Mouse (Mus musculus): ENCODE results near the gene Rmdn3. TPM values are rescaled to one million over a fixed set of nuclear protein-coding genes. Genes with fewer than 3 reads are reported as not detected.

The Rmdn3 gene
- polyA plus RNA-seq, 1 experiment from 2014 or later: 43.1 TPM

- Histone ChIP-seq H3K36me3 (peaks cover 52% of the 10 kb centered on the region), H3K9ac (no peak overlapping the region), H3K4me1 (no peaks in the 10 kb centered on the region), H3K9me3 (no peaks in the 10 kb centered on the region), H3K27ac (no peak overlapping the region), H3K4me2 (replicated peaks) (no peak overlapping the region), H3K4me3 (no peak overlapping the region), H3K27me3 (replicated peaks) (no peaks in the 10 kb centered on the region)
- WGBS: 83% methylated on average over 5 of the region's 5 CpGs
- ATAC-seq (ENCODE audit: low FRiP score, low read depth): no peak
Observed at GRCm38 (mm10) chr2:119136346-119136898, 20.4 kb downstream of the Rmdn3 start.

- Histone ChIP-seq H3K27ac (no peak overlapping the region), H3K9me3 (no peaks in the 10 kb centered on the region), H3K4me2 (replicated peaks) (peak overlapping the region; percentile 97), H3K4me3 (peak overlapping the region; percentile 72), H3K36me3 (peaks cover 7% of the 10 kb centered on the region; the same call in 1 of the 2 replicates), H3K27me3 (replicated peaks) (no peaks in the 10 kb centered on the region), H3K4me1 (peaks cover 8% of the 10 kb centered on the region), H3K9ac (peak overlapping the region; percentile 67)
- peak; percentile 49; the same call in 1 of the 2 replicates for ATAC-seq (ENCODE audit: low FRiP score, low read depth)
- 16% methylated on average over 20 of the region's 20 CpGs for WGBS
Observed at GRCm38 (mm10) chr2:119113121-119113925, 43.5 kb downstream of the Rmdn3 start.

GRCm38 (mm10) chr2:119112438-119113112, 44.3 kb downstream of the Rmdn3 start, which contains the start of gene Rad51:
TSS of gene Rad51 (plus strand) at chr2:119112793.
- H3K9me3 ChIP-seq: no peaks in the 10 kb centered on the region
- H3K9ac ChIP-seq: peak within 1 kb of the TSS; percentile 67
- WGBS: under 1% methylated on average over 51 of the region's 51 CpGs
- H3K36me3 ChIP-seq: peaks cover 7% of the 10 kb centered on the region
- H3K27me3 ChIP-seq (replicated peaks): no peaks in the 10 kb centered on the region
- H3K4me1 ChIP-seq: peaks cover 8% of the 10 kb centered on the region
- ATAC-seq (ENCODE audit: low FRiP score, low read depth): peak; percentile 89
- peak within 1 kb of the TSS; percentile 97 for H3K4me2 ChIP-seq (replicated peaks)
- no peak within 1 kb of the TSS for H3K27ac ChIP-seq
- peak within 1 kb of the TSS; percentile 72 for H3K4me3 ChIP-seq

- Histone ChIP-seq H3K9ac (no peak overlapping the region), H3K27ac (no peak overlapping the region), H3K36me3 (peaks cover 10% of the 10 kb centered on the region), H3K4me1 (peaks cover 8% of the 10 kb centered on the region), H3K27me3 (replicated peaks) (no peaks in the 10 kb centered on the region), H3K9me3 (no peaks in the 10 kb centered on the region), H3K4me3 (no peak overlapping the region), H3K4me2 (replicated peaks) (no peak overlapping the region)
- no peak for ATAC-seq (ENCODE audit: low FRiP score, low read depth)
- 91% methylated on average over 3 of the region's 3 CpGs for WGBS
Observed at GRCm38 (mm10) chr2:119111060-119111459, 45.8 kb downstream of the Rmdn3 start.

GRCm38 (mm10) chr2:119108554-119108953, 48.3 kb downstream of the Rmdn3 start:
- 70% methylated on average over 4 of the region's 4 CpGs for WGBS
- no peak overlapping the region for H3K27ac ChIP-seq
- no peaks in the 10 kb centered on the region for H3K27me3 ChIP-seq (replicated peaks)
- H3K4me3 ChIP-seq: no peak overlapping the region
- H3K4me2 ChIP-seq (replicated peaks): no peak overlapping the region
- no peak for ATAC-seq (ENCODE audit: low FRiP score, low read depth)
- H3K36me3 ChIP-seq: peaks cover 13% of the 10 kb centered on the region
- H3K9me3 ChIP-seq: no peaks in the 10 kb centered on the region
- peaks cover 7% of the 10 kb centered on the region for H3K4me1 ChIP-seq
- no peak overlapping the region for H3K9ac ChIP-seq

- Histone ChIP-seq H3K4me1 (no peaks in the 10 kb centered on the region), H3K9me3 (no peaks in the 10 kb centered on the region), H3K27me3 (replicated peaks) (no peaks in the 10 kb centered on the region), H3K4me3 (no peak overlapping the region), H3K36me3 (peaks cover 26% of the 10 kb centered on the region), H3K9ac (no peak overlapping the region), H3K4me2 (replicated peaks) (no peak overlapping the region), H3K27ac (no peak overlapping the region)
- WGBS: 89% methylated on average over 5 of the region's 5 CpGs
- ATAC-seq (ENCODE audit: low FRiP score, low read depth): no peak
Observed at GRCm38 (mm10) chr2:119106583-119106982, 50.3 kb downstream of the Rmdn3 start.

GRCm38 (mm10) chr2:119101552-119101951, 55.3 kb downstream of the Rmdn3 start:
- no peak overlapping the region for H3K27ac ChIP-seq
- H3K36me3 ChIP-seq: peaks cover 29% of the 10 kb centered on the region
- no peak overlapping the region for H3K4me2 ChIP-seq (replicated peaks)
- no peak for ATAC-seq (ENCODE audit: low FRiP score, low read depth)
- H3K9ac ChIP-seq: no peak overlapping the region
- H3K4me3 ChIP-seq: no peak overlapping the region
- H3K4me1 ChIP-seq: no peaks in the 10 kb centered on the region
- no peaks in the 10 kb centered on the region for H3K9me3 ChIP-seq
- H3K27me3 ChIP-seq (replicated peaks): no peaks in the 10 kb centered on the region

Other genes with a start within 250 kb of the Rmdn3 start
- gene Chst14, start 230.5 kb downstream of the Rmdn3 start, polyA plus RNA-seq (2016; fragmentation: Nextera tagmentation; extraction: Ambion mirVana): 18.3 and 18.4 TPM in 2 replicates
- gene Ccdc32, start 127.6 kb downstream of the Rmdn3 start, polyA plus RNA-seq (2016; fragmentation: Nextera tagmentation; extraction: Ambion mirVana): 28.0 and 28.8 TPM in 2 replicates
- 6.6 TPM in 2 replicates for gene Rpusd2, start 122.2 kb downstream of the Rmdn3 start, polyA plus RNA-seq (2016; fragmentation: Nextera tagmentation; extraction: Ambion mirVana)
- gene Knl1, start 109.9 kb downstream of the Rmdn3 start, polyA plus RNA-seq (2016; fragmentation: Nextera tagmentation; extraction: Ambion mirVana): 37.6 and 38.1 TPM in 2 replicates
- gene Rad51, start 44.2 kb downstream of the Rmdn3 start, polyA plus RNA-seq (2016; fragmentation: Nextera tagmentation; extraction: Ambion mirVana): 31.9 and 34.0 TPM in 2 replicates
- 3.5 TPM in 2 replicates for gene Gchfr, start 10.7 kb upstream of the Rmdn3 start, polyA plus RNA-seq (2016; fragmentation: Nextera tagmentation; extraction: Ambion mirVana)
- gene Gm14137, start 17.5 kb upstream of the Rmdn3 start, polyA plus RNA-seq (2016; fragmentation: Nextera tagmentation; extraction: Ambion mirVana): 0.86 and 0.91 TPM in 2 replicates
- 46.5 and 49.3 TPM in 2 replicates for gene Zfyve19, start 51.6 kb upstream of the Rmdn3 start, polyA plus RNA-seq (2016; fragmentation: Nextera tagmentation; extraction: Ambion mirVana)
- 24.9 and 27.2 TPM in 2 replicates for gene Dnajc17, start 51.8 kb upstream of the Rmdn3 start, polyA plus RNA-seq (2016; fragmentation: Nextera tagmentation; extraction: Ambion mirVana)
- not detected in 2 replicates for gene Ppp1r14d, start 72.9 kb upstream of the Rmdn3 start, polyA plus RNA-seq (2016; fragmentation: Nextera tagmentation; extraction: Ambion mirVana)
- 1.2 and 1.7 TPM in 2 replicates for gene Spint1, start 80.3 kb upstream of the Rmdn3 start, polyA plus RNA-seq (2016; fragmentation: Nextera tagmentation; extraction: Ambion mirVana)
- 8.4 and 9.3 TPM in 2 replicates for gene Rhov, start 114.2 kb upstream of the Rmdn3 start, polyA plus RNA-seq (2016; fragmentation: Nextera tagmentation; extraction: Ambion mirVana)
- gene Vps18, start 131.7 kb upstream of the Rmdn3 start, polyA plus RNA-seq (2016; fragmentation: Nextera tagmentation; extraction: Ambion mirVana): 26.6 TPM in 2 replicates
- gene Dll4, start 168.8 kb upstream of the Rmdn3 start, polyA plus RNA-seq (2016; fragmentation: Nextera tagmentation; extraction: Ambion mirVana): 5.0 and 6.0 TPM in 2 replicates
- gene Chac1, start 194.2 kb upstream of the Rmdn3 start, polyA plus RNA-seq (2016; fragmentation: Nextera tagmentation; extraction: Ambion mirVana): 2.4 and 2.7 TPM in 2 replicates

Measured in neural tube, embryonic 12.5 days (tissue).